Mouse (Mus musculus) liver, embryonic 15.5 days (tissue): ENCODE measurements around the gene Plod1. TPM values are rescaled to one million over a fixed set of nuclear protein-coding genes. Genes with fewer than 3 reads are reported as not detected.
A peak's percentile ranks its signal among the peaks of the same experiment; 100 is the strongest.
"Not testable (repeated sequence)": the region's sequence is repeated elsewhere in the genome, so short reads cannot be mapped to it uniquely, and the experiment has no call there.

Source experiments
- ATAC-seq: fragments of 200-750 bp; cut with Nextera tagmentation; 2 replicates; pipeline ENCODE4 v1.8.0; 2017; ENCODE audit warnings: moderate number of reproducible peaks, mild to moderate bottlenecking, moderate library complexity; ENCODE audit not compliant: insufficient read depth
- H3K27ac ChIP-seq: fragments of 300-500 bp; sonication (generic); replicated peaks from 2 replicates; pipeline ENCODE4 v1.5.1; 2015; ENCODE audit warnings: mild to moderate bottlenecking, inconsistent platforms
- H3K27me3 ChIP-seq: fragments of 300-500 bp; sonication (generic); 2 replicates; pipeline ENCODE4 v1.6.1; 2015; ENCODE audit warnings: mild to moderate bottlenecking, inconsistent platforms
- H3K36me3 ChIP-seq: fragments of 300-500 bp; sonication (generic); replicated peaks from 2 replicates; pipeline ENCODE4 v1.6.1; 2015; ENCODE audit warnings: moderate library complexity, mild to moderate bottlenecking, inconsistent platforms
- H3K4me1 ChIP-seq: fragments of 300-500 bp; sonication (generic); replicated peaks from 2 replicates; pipeline ENCODE4 v1.6.1; 2015; ENCODE audit warnings: inconsistent platforms
- H3K4me2 ChIP-seq: fragments of 300-500 bp; sonication (generic); 2 replicates; pipeline ENCODE4 v1.6.1; 2015; ENCODE audit warnings: moderate library complexity, mild to moderate bottlenecking, inconsistent platforms
- H3K4me3 ChIP-seq: fragments of 300-500 bp; sonication (generic); replicated peaks from 2 replicates; pipeline ENCODE4 v1.5.1; 2015; ENCODE audit warnings: mild to moderate bottlenecking, inconsistent platforms
- H3K9ac ChIP-seq: fragments of 300-500 bp; sonication (generic); 2 replicates; pipeline ENCODE4 v1.6.1; 2015; ENCODE audit warnings: moderate library complexity, mild to moderate bottlenecking, inconsistent platforms
- H3K9me3 ChIP-seq: fragments of 300-500 bp; sonication (generic); replicated peaks from 2 replicates; pipeline ENCODE4 v1.6.1; 2016; ENCODE audit warnings: inconsistent platforms
- WGBS: fragments of 180-500 bp; shearing (Covaris S2); methylation state at CpG from one replicate; pipeline ENCODE4 v1.1.7; 2015; ENCODE audit warnings: mixed read lengths; ENCODE audit not compliant: insufficient replicate concordance; 5-methylcytosine and 5-hydroxymethylcytosine counted together
- polyA plus RNA-seq: library from polyadenylated mRNA; unstranded; fragments of >200 nt; fragmentation: Nextera tagmentation; extraction: Ambion mirVana; gene quantifications from 2 replicates; pipeline ENCODE4 v1.2.1, GENCODE M21; 2015

The Plod1 gene
- polyA plus RNA-seq, 1 experiment from 2014 or later = 29.0 TPM

GRCm38 (mm10) chr4:147868450-147869031, 68.0 kb downstream of the Plod1 start, which contains the start of the genes Miip and Fv1:
Miip (minus strand) TSS chr4:147868816.
Fv1 (plus strand) TSS chr4:147868979.
- Histone ChIP-seq H3K4me3 (peak within 1 kb of the TSS; percentile 87), H3K4me2 (peak within 1 kb of the TSS; percentile 83), H3K36me3 (peaks cover 45% of the 10 kb centered on the region), H3K4me1 (peaks cover 43% of the 10 kb centered on the region), H3K9me3 (no peaks in the 10 kb centered on the region), H3K27ac (peak within 1 kb of the TSS; percentile 84), H3K27me3 (no peaks in the 10 kb centered on the region), H3K9ac (peak within 1 kb of the TSS; percentile 84)
- ATAC-seq = peak; percentile 98
- WGBS = under 1% methylated on average over 30 of the region's 30 CpGs

GRCm38 (mm10) chr4:147867563-147868449, 68.8 kb downstream of the Plod1 start:
- peaks cover 43% of the 10 kb centered on the region for H3K4me1 ChIP-seq
- 4% methylated on average over 22 of the region's 22 CpGs for WGBS
- ATAC-seq = no peak

GRCm38 (mm10) chr4:147866793-147867192, 69.8 kb downstream of the Plod1 start:
- Histone ChIP-seq H3K4me2 (peak overlapping the region; percentile 80), H3K4me1 (peaks cover 43% of the 10 kb centered on the region), H3K36me3 (peaks cover 47% of the 10 kb centered on the region), H3K4me3 (peak overlapping the region; percentile 87)
- not testable (repeated sequence) for H3K27me3 ChIP-seq, ATAC-seq, H3K9me3 ChIP-seq, H3K27ac ChIP-seq, H3K9ac ChIP-seq
- 59% methylated on average over 3 of the region's 3 CpGs for WGBS

More at GRCm38 (mm10) chr4:147867563-147868449, 68.8 kb downstream of the Plod1 start:
- no peaks in the 10 kb centered on the region for H3K27me3 ChIP-seq
- H3K36me3 ChIP-seq = peaks cover 45% of the 10 kb centered on the region
- H3K9ac ChIP-seq = peak overlapping the region; percentile 84
- peak overlapping the region; percentile 84 for H3K27ac ChIP-seq
- H3K4me3 ChIP-seq = peak overlapping the region; percentile 87
- H3K9me3 ChIP-seq = no peaks in the 10 kb centered on the region
- peak overlapping the region; percentile 80 for H3K4me2 ChIP-seq

- Histone ChIP-seq H3K36me3 (peaks cover 51% of the 10 kb centered on the region), H3K4me3 (no peak overlapping the region), H3K27ac (no peak overlapping the region; the same call in 1 of the 2 replicates), H3K27me3 (no peaks in the 10 kb centered on the region), H3K4me2 (no peak overlapping the region), H3K9me3 (no peaks in the 10 kb centered on the region), H3K4me1 (peaks cover 41% of the 10 kb centered on the region), H3K9ac (no peak overlapping the region)
- 91% methylated on average over 9 of the region's 9 CpGs for WGBS
- ATAC-seq = no peak
These were observed 70.5 kb downstream of the Plod1 start for GRCm38 (mm10) chr4:147866056-147866455.

GRCm38 (mm10) chr4:147865651-147866050, 70.9 kb downstream of the Plod1 start:
- no peak for ATAC-seq
- Histone ChIP-seq H3K36me3 (peaks cover 53% of the 10 kb centered on the region), H3K9ac (no peak overlapping the region), H3K27me3 (no peaks in the 10 kb centered on the region), H3K4me2 (no peak overlapping the region), H3K9me3 (no peaks in the 10 kb centered on the region), H3K27ac (no peak overlapping the region), H3K4me1 (peaks cover 39% of the 10 kb centered on the region), H3K4me3 (no peak overlapping the region)
- WGBS = 86% methylated on average over 6 of the region's 6 CpGs

GRCm38 (mm10) chr4:147862051-147862450, 74.5 kb downstream of the Plod1 start:
- Histone ChIP-seq H3K9ac (no peak overlapping the region), H3K36me3 (peaks cover 61% of the 10 kb centered on the region), H3K4me1 (peaks cover 14% of the 10 kb centered on the region), H3K9me3 (no peaks in the 10 kb centered on the region), H3K4me2 (no peak overlapping the region), H3K4me3 (no peak overlapping the region), H3K27ac (no peak overlapping the region), H3K27me3 (no peaks in the 10 kb centered on the region)
- ATAC-seq = no peak
- WGBS = 72% methylated on average over 3 of the region's 3 CpGs

Other genes starting within 250 kb of the Plod1 start
- not detected in 2 replicates for gene Zfp534, start 234.2 kb downstream of the Plod1 start, polyA plus RNA-seq
- gene Zfp984, start 127.0 kb downstream of the Plod1 start, polyA plus RNA-seq = 3.4 and 3.9 TPM in 2 replicates
- gene Zfp933, start 88.4 kb downstream of the Plod1 start, polyA plus RNA-seq = 1.0 and 1.4 TPM in 2 replicates
- gene Miip, start 68.0 kb downstream of the Plod1 start, polyA plus RNA-seq = 29.3 and 36.1 TPM in 2 replicates
- gene Fv1, start 67.8 kb downstream of the Plod1 start, polyA plus RNA-seq = 2.1 TPM in 2 replicates
- gene Mfn2, start 32.1 kb downstream of the Plod1 start, polyA plus RNA-seq = 15.5 and 15.6 TPM in 2 replicates
- gene 2510039O18Rik, start 4.1 kb upstream of the Plod1 start, polyA plus RNA-seq = 7.8 and 8.9 TPM in 2 replicates
- gene Nppb, start 49.0 kb upstream of the Plod1 start, polyA plus RNA-seq = not detected in 2 replicates
- 1.3 and 1.4 TPM in 2 replicates for gene Nppa, start 64.0 kb upstream of the Plod1 start, polyA plus RNA-seq
- 1.5 and 1.6 TPM in 2 replicates for gene Clcn6, start 102.1 kb upstream of the Plod1 start, polyA plus RNA-seq
- gene Mthfr, start 102.3 kb upstream of the Plod1 start, polyA plus RNA-seq = 9.8 and 10.0 TPM in 2 replicates
- gene Agtrap, start 151.3 kb upstream of the Plod1 start, polyA plus RNA-seq = 10.0 and 11.0 TPM in 2 replicates
- gene Mad2l2, start 193.6 kb upstream of the Plod1 start, polyA plus RNA-seq = 12.9 and 13.2 TPM in 2 replicates
- gene Draxin, start 193.9 kb upstream of the Plod1 start, polyA plus RNA-seq = 0.07 and 0.10 TPM in 2 replicates
- 11.0 and 11.9 TPM in 2 replicates for gene Fbxo6, start 215.4 kb upstream of the Plod1 start, polyA plus RNA-seq
- 0.51 and 0.54 TPM in 2 replicates for gene Fbxo44, start 223.7 kb upstream of the Plod1 start, polyA plus RNA-seq
- 0.28 TPM in 1 of 2 replicates, not detected in the other for gene Fbxo2, start 223.9 kb upstream of the Plod1 start, polyA plus RNA-seq